Mouse (Mus musculus): ENCODE measurements at regions not wholly inside any gene's neighbourhood (a gene's known extent, or its start where the extent isn't known, plus 50 kb on each side); places are given as distances from the start of the nearest gene placed in this dataset.

DNA sequence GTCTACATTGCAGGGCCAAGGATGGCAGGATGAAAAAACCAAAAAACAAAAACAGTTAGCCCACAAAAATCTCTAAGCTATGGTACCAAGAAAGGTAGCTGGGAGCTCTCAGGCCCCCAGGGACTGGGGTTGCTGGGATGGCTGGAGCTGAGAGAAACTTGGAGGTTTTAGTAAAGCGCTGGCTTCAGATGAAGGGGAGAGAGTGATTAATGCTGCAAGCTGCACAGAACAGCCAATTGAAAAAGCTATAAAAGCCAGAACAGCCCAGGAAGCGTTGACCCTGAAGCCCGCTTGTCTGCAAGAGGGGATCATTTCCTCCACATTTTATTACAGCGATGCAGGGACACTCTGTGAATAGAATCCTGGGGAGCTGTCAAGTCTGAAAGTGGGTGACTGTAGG lies 157.0 kb downstream of the 4930564D02Rik start:
- TF ChIP-seq POLR2A (IDR thresholded peaks at IDR 0.05; ENCODE audit: control insufficient read depth, low read depth, low read length) (no peak), CTCF (IDR thresholded peaks at IDR 0.05; ENCODE audit: control insufficient read depth, insufficient read depth, insufficient replicate concordance, low read depth, low read length) (no peak)
- H3K4me3 ChIP-seq (ENCODE audit: control insufficient read depth, low read depth, low read length): no peak overlapping the region
- H3K4me1 ChIP-seq (ENCODE audit: control insufficient read depth, insufficient read depth, low read length): no peaks in the 10 kb centered on the region
- no peaks in the 10 kb centered on the region for H3K27me3 ChIP-seq (ENCODE audit: control insufficient read depth, insufficient read depth, low read length)
- H3K27ac ChIP-seq (ENCODE audit: control insufficient read depth, insufficient read depth, low read depth, low read length): no peak overlapping the region
- H3K36me3 ChIP-seq (ENCODE audit: control insufficient read depth, insufficient read depth, low read length): no peaks in the 10 kb centered on the region

DNA sequence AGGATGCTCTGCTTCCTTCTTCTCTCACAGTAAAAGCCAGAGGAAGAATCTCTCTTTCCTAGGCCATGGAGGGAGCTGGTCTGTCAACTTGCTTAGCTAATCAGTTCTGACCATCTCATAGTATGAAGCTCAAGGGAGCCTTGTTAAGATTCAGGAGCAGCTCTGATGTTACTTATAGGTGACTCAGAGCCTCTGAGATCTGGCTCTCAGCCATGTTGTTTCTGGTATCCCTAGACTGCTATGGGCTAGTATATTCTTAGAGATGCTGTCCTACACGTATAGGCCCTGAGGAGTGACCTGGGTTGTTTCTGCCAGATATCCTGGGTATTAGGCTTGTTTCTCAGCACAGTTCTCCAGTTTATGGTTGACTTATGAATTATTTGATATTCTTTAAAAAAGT lies 160.9 kb downstream of the 4930564D02Rik start:
- Histone ChIP-seq H3K27me3 (ENCODE audit: control insufficient read depth, insufficient read depth, low read length) (no peaks in the 10 kb centered on the region), H3K27ac (ENCODE audit: control insufficient read depth, insufficient read depth, low read depth, low read length) (no peak overlapping the region), H3K4me1 (ENCODE audit: control insufficient read depth, insufficient read depth, low read length) (no peaks in the 10 kb centered on the region), H3K4me3 (ENCODE audit: control insufficient read depth, low read depth, low read length) (no peak overlapping the region), H3K36me3 (ENCODE audit: control insufficient read depth, insufficient read depth, low read length) (no peaks in the 10 kb centered on the region)
- TF ChIP-seq CTCF (IDR thresholded peaks at IDR 0.05; ENCODE audit: control insufficient read depth, insufficient read depth, insufficient replicate concordance, low read depth, low read length) (no peak), POLR2A (IDR thresholded peaks at IDR 0.05; ENCODE audit: control insufficient read depth, low read depth, low read length) (no peak)

DNA sequence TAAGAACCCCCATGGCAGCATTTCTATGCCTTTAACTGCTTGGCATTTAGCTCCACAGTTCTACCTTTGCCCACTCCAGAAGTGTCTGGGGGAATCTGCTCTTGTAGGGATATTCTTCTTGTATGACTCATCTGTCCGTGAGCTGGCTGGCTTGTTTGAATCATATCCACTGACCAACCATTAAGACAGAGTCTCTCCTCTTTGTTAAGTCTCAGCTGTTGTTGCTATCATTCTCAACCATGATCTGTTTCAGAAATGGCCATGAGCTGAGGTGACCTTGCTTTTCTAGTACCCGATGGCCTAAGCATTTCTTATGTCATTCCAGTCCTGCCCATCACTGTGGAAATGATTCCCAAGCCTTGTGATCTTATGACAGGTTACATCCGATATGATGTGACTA lies 161.8 kb downstream of the 4930564D02Rik start:
- H3K4me1 ChIP-seq (ENCODE audit: control insufficient read depth, insufficient read depth, low read length): no peaks in the 10 kb centered on the region
- H3K27me3 ChIP-seq (ENCODE audit: control insufficient read depth, insufficient read depth, low read length): no peaks in the 10 kb centered on the region

DNA sequence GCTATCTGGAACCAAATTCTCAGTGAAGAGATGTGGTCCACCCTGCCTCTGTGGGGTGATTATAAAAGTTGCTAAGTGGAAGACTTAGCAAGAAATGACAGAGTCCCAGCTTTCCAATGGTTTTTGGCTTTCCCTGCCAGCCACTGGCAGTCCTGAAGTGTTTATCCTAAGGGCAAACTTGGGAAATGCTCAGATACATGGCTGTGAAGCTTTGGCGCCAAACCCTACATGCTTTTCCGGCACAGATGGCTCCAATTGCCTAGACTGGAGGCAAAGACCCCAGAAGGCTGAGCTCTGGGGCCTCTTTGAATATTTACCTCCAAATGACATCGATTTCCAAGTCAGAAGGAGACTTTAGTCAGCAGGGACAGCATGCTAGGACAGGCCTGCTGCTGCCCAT lies 174.4 kb downstream of the 4930564D02Rik start:
- H3K27ac ChIP-seq (ENCODE audit: control insufficient read depth, insufficient read depth, low read depth, low read length): no peak overlapping the region
- no peak for TF ChIP-seq POLR2A (IDR thresholded peaks at IDR 0.05; ENCODE audit: control insufficient read depth, low read depth, low read length)
- no peak for TF ChIP-seq CTCF (IDR thresholded peaks at IDR 0.05; ENCODE audit: control insufficient read depth, insufficient read depth, insufficient replicate concordance, low read depth, low read length)
- H3K4me3 ChIP-seq (ENCODE audit: control insufficient read depth, low read depth, low read length): no peak overlapping the region
- no peaks in the 10 kb centered on the region for H3K4me1 ChIP-seq (ENCODE audit: control insufficient read depth, insufficient read depth, low read length)
- no peaks in the 10 kb centered on the region for H3K36me3 ChIP-seq (ENCODE audit: control insufficient read depth, insufficient read depth, low read length)
- no peaks in the 10 kb centered on the region for H3K27me3 ChIP-seq (ENCODE audit: control insufficient read depth, insufficient read depth, low read length)

More for the DNA sequence above, 161.8 kb downstream of the 4930564D02Rik start:
- no peak overlapping the region for H3K27ac ChIP-seq (ENCODE audit: control insufficient read depth, insufficient read depth, low read depth, low read length)
- no peak overlapping the region for H3K4me3 ChIP-seq (ENCODE audit: control insufficient read depth, low read depth, low read length)
- TF ChIP-seq POLR2A (IDR thresholded peaks at IDR 0.05; ENCODE audit: control insufficient read depth, low read depth, low read length) (no peak), CTCF (IDR thresholded peaks at IDR 0.05; ENCODE audit: control insufficient read depth, insufficient read depth, insufficient replicate concordance, low read depth, low read length) (no peak)
- no peaks in the 10 kb centered on the region for H3K36me3 ChIP-seq (ENCODE audit: control insufficient read depth, insufficient read depth, low read length)

DNA sequence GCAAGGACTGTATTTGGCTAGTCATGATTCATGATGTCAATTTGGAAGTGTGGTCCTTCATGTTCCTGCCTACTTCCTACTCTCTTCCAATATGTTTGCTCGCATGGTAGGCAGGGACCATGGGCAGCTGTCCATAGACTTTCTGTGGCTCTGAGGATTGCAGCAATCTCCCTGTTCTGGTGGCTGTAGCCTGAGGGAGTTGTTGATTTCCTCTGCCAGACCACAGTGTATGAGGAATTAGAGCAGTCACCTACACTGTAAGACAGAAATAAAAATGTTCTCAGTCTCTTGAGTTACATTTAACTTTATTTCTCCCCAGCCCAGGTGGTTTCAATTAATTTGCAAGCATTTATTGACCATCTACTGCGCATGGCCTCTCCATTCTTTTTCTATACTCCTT lies 190.5 kb downstream of the 4930564D02Rik start:
- TF ChIP-seq CTCF (IDR thresholded peaks at IDR 0.05; ENCODE audit: control insufficient read depth, insufficient read depth, insufficient replicate concordance, low read depth, low read length): no peak
- TF ChIP-seq POLR2A (IDR thresholded peaks at IDR 0.05; ENCODE audit: control insufficient read depth, low read depth, low read length): no peak
- Histone ChIP-seq H3K4me1 (ENCODE audit: control insufficient read depth, insufficient read depth, low read length) (no peaks in the 10 kb centered on the region), H3K4me3 (ENCODE audit: control insufficient read depth, low read depth, low read length) (no peak overlapping the region), H3K27ac (ENCODE audit: control insufficient read depth, insufficient read depth, low read depth, low read length) (no peak overlapping the region), H3K27me3 (ENCODE audit: control insufficient read depth, insufficient read depth, low read length) (no peaks in the 10 kb centered on the region), H3K36me3 (ENCODE audit: control insufficient read depth, insufficient read depth, low read length) (no peaks in the 10 kb centered on the region)

DNA sequence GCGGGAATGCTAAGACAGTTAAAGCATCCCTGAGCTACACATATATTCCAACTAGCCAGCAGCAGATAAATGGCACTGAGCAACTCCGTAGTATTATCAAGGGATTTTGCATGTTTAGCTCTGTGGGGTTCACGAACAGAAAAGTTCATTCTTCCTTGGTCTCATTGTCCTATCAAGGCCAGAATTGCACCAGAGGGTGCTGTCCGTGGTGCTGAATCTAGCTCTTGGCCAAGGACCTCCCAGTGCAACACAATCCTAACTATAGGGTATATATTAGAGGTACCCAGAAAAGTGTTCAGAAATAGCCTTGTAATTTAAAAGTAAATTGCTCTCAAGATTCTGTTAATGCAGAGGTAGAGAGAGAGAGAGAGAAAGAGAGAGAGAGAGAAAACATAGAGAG lies 176.9 kb upstream of the Kcnd3 start:
- H3K27ac ChIP-seq (ENCODE audit: control insufficient read depth, insufficient read depth, low read depth, low read length): no peak overlapping the region
- TF ChIP-seq POLR2A (IDR thresholded peaks at IDR 0.05; ENCODE audit: control insufficient read depth, low read depth, low read length): no peak
- no peak for TF ChIP-seq CTCF (IDR thresholded peaks at IDR 0.05; ENCODE audit: control insufficient read depth, insufficient read depth, insufficient replicate concordance, low read depth, low read length)
- no peak overlapping the region for H3K4me3 ChIP-seq (ENCODE audit: control insufficient read depth, low read depth, low read length)
- H3K36me3 ChIP-seq (ENCODE audit: control insufficient read depth, insufficient read depth, low read length): no peaks in the 10 kb centered on the region
- H3K4me1 ChIP-seq (ENCODE audit: control insufficient read depth, insufficient read depth, low read length): no peaks in the 10 kb centered on the region; the same call in 1 of the 2 replicates
- H3K27me3 ChIP-seq (ENCODE audit: control insufficient read depth, insufficient read depth, low read length): no peaks in the 10 kb centered on the region

DNA sequence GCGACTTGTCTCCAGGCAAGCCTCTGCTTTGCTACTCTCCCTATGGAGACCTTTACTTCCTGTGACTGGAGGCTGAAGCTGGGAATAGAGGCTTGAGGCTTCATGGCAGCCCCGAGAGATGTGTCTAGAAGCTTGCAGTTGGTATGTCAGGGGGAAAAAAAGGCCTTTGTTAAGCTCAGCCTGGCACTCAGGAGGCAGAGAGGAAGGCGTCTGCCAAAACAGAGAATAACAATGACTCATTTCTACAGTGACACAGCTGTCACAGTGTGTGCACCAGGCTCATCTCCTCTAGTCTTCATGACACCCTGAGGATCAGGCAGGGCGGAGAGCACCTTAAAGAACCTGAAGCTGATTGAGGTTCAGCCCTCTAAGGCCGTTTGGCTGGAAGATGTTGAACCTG lies 171.2 kb upstream of the Kcnd3 start:
- Histone ChIP-seq H3K27ac (ENCODE audit: control insufficient read depth, insufficient read depth, low read depth, low read length) (no peak overlapping the region), H3K27me3 (ENCODE audit: control insufficient read depth, insufficient read depth, low read length) (no peaks in the 10 kb centered on the region), H3K4me3 (ENCODE audit: control insufficient read depth, low read depth, low read length) (no peak overlapping the region), H3K4me1 (ENCODE audit: control insufficient read depth, insufficient read depth, low read length) (no peaks in the 10 kb centered on the region), H3K36me3 (ENCODE audit: control insufficient read depth, insufficient read depth, low read length) (no peaks in the 10 kb centered on the region)
- TF ChIP-seq POLR2A (IDR thresholded peaks at IDR 0.05; ENCODE audit: control insufficient read depth, low read depth, low read length) (no peak), CTCF (IDR thresholded peaks at IDR 0.05; ENCODE audit: control insufficient read depth, insufficient read depth, insufficient replicate concordance, low read depth, low read length) (no peak)

DNA sequence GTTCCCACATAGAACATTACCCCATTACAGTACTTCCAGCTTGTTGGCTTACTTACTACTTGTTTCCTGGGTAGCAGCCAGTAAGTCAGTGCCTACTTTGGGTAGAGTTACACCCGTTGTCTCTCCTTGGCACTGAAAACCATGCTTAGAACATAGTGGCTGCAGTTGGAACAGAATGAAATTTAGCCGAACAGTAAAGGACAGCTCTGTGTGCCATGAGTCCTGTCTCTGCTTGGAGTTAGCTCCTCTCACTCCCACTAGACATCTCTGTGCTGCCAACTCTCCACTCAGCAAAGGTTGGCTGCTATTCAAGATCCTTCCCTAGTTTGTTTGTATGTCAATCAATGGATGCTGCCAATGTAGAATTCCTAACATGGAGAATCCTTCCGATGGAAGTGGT lies 170.4 kb upstream of the Kcnd3 start:
- Histone ChIP-seq H3K36me3 (ENCODE audit: control insufficient read depth, insufficient read depth, low read length) (no peaks in the 10 kb centered on the region), H3K27ac (ENCODE audit: control insufficient read depth, insufficient read depth, low read depth, low read length) (no peak overlapping the region), H3K27me3 (ENCODE audit: control insufficient read depth, insufficient read depth, low read length) (no peaks in the 10 kb centered on the region), H3K4me3 (ENCODE audit: control insufficient read depth, low read depth, low read length) (no peak overlapping the region), H3K4me1 (ENCODE audit: control insufficient read depth, insufficient read depth, low read length) (no peaks in the 10 kb centered on the region)
- TF ChIP-seq POLR2A (IDR thresholded peaks at IDR 0.05; ENCODE audit: control insufficient read depth, low read depth, low read length) (no peak), CTCF (IDR thresholded peaks at IDR 0.05; ENCODE audit: control insufficient read depth, insufficient read depth, insufficient replicate concordance, low read depth, low read length) (no peak)
